Comparison of ENCODE assay signal across 32 mouse cellular contexts in the genomic region with DNA sequence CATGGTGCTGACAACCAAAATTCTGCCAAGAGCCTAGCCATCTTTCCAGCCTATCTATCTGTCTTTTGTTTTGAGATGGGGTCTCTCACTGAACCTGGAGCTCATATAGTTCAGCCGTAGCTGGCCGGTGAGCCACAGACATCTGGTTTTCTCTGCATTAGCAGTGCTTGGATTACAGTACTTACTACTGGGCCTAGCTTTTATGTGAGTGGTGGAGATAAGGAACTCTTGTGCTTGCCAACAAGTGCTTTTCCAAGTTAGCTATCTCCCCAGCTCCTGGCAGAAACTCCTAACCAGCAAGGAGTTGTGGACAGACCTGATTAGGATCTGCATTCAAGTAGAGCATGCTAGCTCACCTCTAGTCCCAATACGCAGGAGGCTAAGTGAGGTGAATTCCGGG.
"Had no signal": no experiment of that assay in that cellular context is flagged by ENCODE, and none has a peak within 500 bp of the region (broad histone marks: within the 10 kb centered on the region; RNA-seq: fewer than 3 reads in every experiment).

No protein-coding gene starts in this region.

- H3K27ac ChIP-seq: left cerebral cortex, adult 2 months; limb, embryonic 10.5 days; limb, embryonic 12.5 days; limb, embryonic 13.5 days; limb, embryonic 15.5 days; liver, embryonic 12.5 days; liver, embryonic 13.5 days; liver, embryonic 14.5 days; liver, embryonic 15.5 days; lung, embryonic 15.5 days; macrophage; midbrain, embryonic 10.5 days; midbrain, embryonic 12.5 days; midbrain, embryonic 13.5 days; midbrain, embryonic 15.5 days; neural tube, embryonic 12.5 days; neural tube, embryonic 13.5 days had no signal

- H3K4me2 ChIP-seq: limb, embryonic 12.5 days; limb, embryonic 13.5 days; limb, embryonic 15.5 days; liver, embryonic 11.5 days; liver, embryonic 12.5 days; liver, embryonic 13.5 days; liver, embryonic 15.5 days; lung, embryonic 14.5 days; lung, embryonic 15.5 days; midbrain, embryonic 11.5 days; midbrain, embryonic 12.5 days; midbrain, embryonic 13.5 days; midbrain, embryonic 15.5 days; neural tube, embryonic 12.5 days; neural tube, embryonic 13.5 days had no signal

- H3K4me1 ChIP-seq: limb, embryonic 10.5 days; limb, embryonic 12.5 days; limb, embryonic 13.5 days; limb, embryonic 15.5 days; liver, embryonic 12.5 days; liver, embryonic 13.5 days; liver, embryonic 15.5 days; lung, embryonic 15.5 days; midbrain, embryonic 10.5 days; midbrain, embryonic 12.5 days; midbrain, embryonic 13.5 days; midbrain, embryonic 15.5 days; neural tube, embryonic 12.5 days; neural tube, embryonic 13.5 days had no signal

- H3K4me3 ChIP-seq: left cerebral cortex, adult 2 months; limb, embryonic 10.5 days; limb, embryonic 12.5 days; limb, embryonic 13.5 days; limb, embryonic 15.5 days; liver, embryonic 12.5 days; liver, embryonic 13.5 days; liver, embryonic 15.5 days; lung, embryonic 15.5 days; megakaryocyte, embryonic 14.5 days; midbrain, embryonic 10.5 days; midbrain, embryonic 12.5 days; midbrain, embryonic 13.5 days; midbrain, embryonic 15.5 days; myocyte; neural tube, embryonic 12.5 days; neural tube, embryonic 13.5 days had no signal

- ATAC-seq: liver, embryonic 12.5 days; liver, postnatal 0 days; midbrain, embryonic 13.5 days; midbrain, embryonic 15.5 days; midbrain, embryonic 16.5 days had no signal

- DNase-seq: left cerebral cortex, postnatal 4 days; liver; liver, embryonic 13.5 days; liver, postnatal 0 days; lung, adult 18-20 months; lung, embryonic 14.5 days; lung, postnatal 10 days; lung, postnatal 14 days; lung, postnatal 36 days; lung, postnatal 4 days; midbrain, embryonic 14.5 days had no signal

- H3K9me3 ChIP-seq: limb, embryonic 10.5 days; limb, embryonic 12.5 days; limb, embryonic 13.5 days; limb, embryonic 15.5 days; liver, embryonic 12.5 days; liver, embryonic 13.5 days; liver, embryonic 15.5 days; lung, embryonic 15.5 days; megakaryocyte, embryonic 14.5 days; midbrain, embryonic 12.5 days; midbrain, embryonic 13.5 days; midbrain, embryonic 15.5 days; neural tube, embryonic 12.5 days; neural tube, embryonic 13.5 days had no signal

- H3K27me3 ChIP-seq: limb, embryonic 12.5 days; limb, embryonic 13.5 days; limb, embryonic 15.5 days; liver, embryonic 12.5 days; liver, embryonic 13.5 days; liver, embryonic 15.5 days; lung, embryonic 15.5 days; megakaryocyte, embryonic 14.5 days; midbrain, embryonic 12.5 days; midbrain, embryonic 13.5 days; midbrain, embryonic 15.5 days; neural tube, embryonic 12.5 days; neural tube, embryonic 13.5 days had no signal

- H3K9ac ChIP-seq: limb, embryonic 12.5 days; limb, embryonic 13.5 days; limb, embryonic 15.5 days; liver, embryonic 12.5 days; liver, embryonic 13.5 days; liver, embryonic 14.5 days; liver, embryonic 15.5 days; liver, postnatal 0 days; lung, embryonic 14.5 days; lung, embryonic 15.5 days; midbrain, embryonic 12.5 days; midbrain, embryonic 13.5 days; midbrain, embryonic 15.5 days; neural tube, embryonic 12.5 days; neural tube, embryonic 13.5 days had no signal
